Mouse (Mus musculus): ENCODE measurements at regions not wholly inside any gene's neighbourhood (a gene's known extent, or its start where the extent isn't known, plus 50 kb on each side); places are given as distances from the start of the nearest gene placed in this dataset.

- H3K27ac ChIP-seq (ENCODE audit: poor library complexity, severe bottlenecking) = no peak overlapping the region
- ATAC-seq (ENCODE audit: insufficient number of reproducible peaks, low FRiP score) = no peak
- no peaks in the 10 kb centered on the region for H3K9me3 ChIP-seq (replicated peaks)
- H3K36me3 ChIP-seq = no peaks in the 10 kb centered on the region
- WGBS = 67% methylated on average over 8 of the region's 8 CpGs
- no peaks in the 10 kb centered on the region for H3K4me1 ChIP-seq (replicated peaks)
- H3K27me3 ChIP-seq (replicated peaks) = no peaks in the 10 kb centered on the region
- no peak overlapping the region for H3K4me2 ChIP-seq
- no peak overlapping the region for H3K9ac ChIP-seq
- no peak overlapping the region for H3K4me3 ChIP-seq
Observed at GRCm38 (mm10) chr19:56077491-56077890, 209.4 kb upstream of the Habp2 start.

- H3K27ac ChIP-seq (ENCODE audit: poor library complexity, severe bottlenecking) = no peak overlapping the region
- ATAC-seq (ENCODE audit: insufficient number of reproducible peaks, low FRiP score) = no peak
Observed at GRCm38 (mm10) chr19:56086413-56087083, 200.4 kb upstream of the Habp2 start.

GRCm38 (mm10) chr19:56087127-56087526 lies 199.8 kb upstream of the Habp2 start:
- 78% methylated on average over 6 of the region's 6 CpGs for WGBS
- H3K27me3 ChIP-seq (replicated peaks) = no peaks in the 10 kb centered on the region
- peaks cover 14% of the 10 kb centered on the region for H3K9me3 ChIP-seq (replicated peaks)
- H3K9ac ChIP-seq = no peak overlapping the region
- H3K27ac ChIP-seq (ENCODE audit: poor library complexity, severe bottlenecking) = no peak overlapping the region
- no peak overlapping the region for H3K4me3 ChIP-seq
- no peaks in the 10 kb centered on the region for H3K36me3 ChIP-seq
- no peak overlapping the region for H3K4me2 ChIP-seq
- no peaks in the 10 kb centered on the region for H3K4me1 ChIP-seq (replicated peaks)
- ATAC-seq (ENCODE audit: insufficient number of reproducible peaks, low FRiP score) = no peak

More at GRCm38 (mm10) chr19:56086413-56087083, 200.4 kb upstream of the Habp2 start:
- no peak overlapping the region for H3K4me3 ChIP-seq
- H3K9me3 ChIP-seq (replicated peaks) = peaks cover 14% of the 10 kb centered on the region
- 87% methylated on average over 7 of the region's 7 CpGs for WGBS
- no peak overlapping the region for H3K9ac ChIP-seq
- no peaks in the 10 kb centered on the region for H3K27me3 ChIP-seq (replicated peaks)
- H3K4me2 ChIP-seq = no peak overlapping the region
- no peaks in the 10 kb centered on the region for H3K36me3 ChIP-seq
- H3K4me1 ChIP-seq (replicated peaks) = no peaks in the 10 kb centered on the region

GRCm38 (mm10) chr19:56089795-56090375 lies 197.1 kb upstream of the Habp2 start:
- Histone ChIP-seq H3K9ac (no peak overlapping the region), H3K36me3 (no peaks in the 10 kb centered on the region), H3K27me3 (replicated peaks) (no peaks in the 10 kb centered on the region), H3K4me1 (replicated peaks) (no peaks in the 10 kb centered on the region), H3K4me3 (no peak overlapping the region), H3K4me2 (no peak overlapping the region), H3K27ac (ENCODE audit: poor library complexity, severe bottlenecking) (no peak overlapping the region), H3K9me3 (replicated peaks) (no peaks in the 10 kb centered on the region)
- 85% methylated on average over 17 of the region's 17 CpGs for WGBS
- ATAC-seq (ENCODE audit: insufficient number of reproducible peaks, low FRiP score) = no peak

- Histone ChIP-seq H3K27ac (ENCODE audit: poor library complexity, severe bottlenecking) (no peak overlapping the region), H3K9ac (no peak overlapping the region), H3K9me3 (replicated peaks) (no peaks in the 10 kb centered on the region), H3K4me2 (no peak overlapping the region), H3K4me1 (replicated peaks) (no peaks in the 10 kb centered on the region), H3K36me3 (no peaks in the 10 kb centered on the region), H3K4me3 (no peak overlapping the region), H3K27me3 (replicated peaks) (no peaks in the 10 kb centered on the region)
- no peak for ATAC-seq (ENCODE audit: insufficient number of reproducible peaks, low FRiP score)
- WGBS = 84% methylated on average over 5 of the region's 5 CpGs
Observed at GRCm38 (mm10) chr19:56091581-56091980, 195.4 kb upstream of the Habp2 start.

GRCm38 (mm10) chr19:56095873-56096272 lies 191.1 kb upstream of the Habp2 start:
- Histone ChIP-seq H3K4me3 (no peak overlapping the region), H3K9ac (no peak overlapping the region), H3K27ac (ENCODE audit: poor library complexity, severe bottlenecking) (no peak overlapping the region), H3K27me3 (replicated peaks) (0 out of 2 replicates have a peak, but pooled peaks cover 6% of the 10 kb centered on the region), H3K9me3 (replicated peaks) (peaks cover 9% of the 10 kb centered on the region; the same call in 1 of the 2 replicates), H3K4me1 (replicated peaks) (no peaks in the 10 kb centered on the region), H3K4me2 (no peak overlapping the region), H3K36me3 (no peaks in the 10 kb centered on the region)
- WGBS = 70% methylated on average over 6 of the region's 6 CpGs
- no peak for ATAC-seq (ENCODE audit: insufficient number of reproducible peaks, low FRiP score)

- peaks cover 9% of the 10 kb centered on the region; the same call in 1 of the 2 replicates for H3K9me3 ChIP-seq (replicated peaks)
- WGBS = 82% methylated on average over 9 of the region's 9 CpGs
- H3K4me3 ChIP-seq = no peak overlapping the region
- H3K9ac ChIP-seq = no peak overlapping the region
- 0 out of 2 replicates have a peak, but pooled peaks cover 6% of the 10 kb centered on the region for H3K27me3 ChIP-seq (replicated peaks)
- H3K27ac ChIP-seq (ENCODE audit: poor library complexity, severe bottlenecking) = no peak overlapping the region
- no peaks in the 10 kb centered on the region for H3K4me1 ChIP-seq (replicated peaks)
- no peak for ATAC-seq (ENCODE audit: insufficient number of reproducible peaks, low FRiP score)
- no peak overlapping the region for H3K4me2 ChIP-seq
- no peaks in the 10 kb centered on the region for H3K36me3 ChIP-seq
Observed at GRCm38 (mm10) chr19:56099725-56100124, 187.2 kb upstream of the Habp2 start.

DNA sequence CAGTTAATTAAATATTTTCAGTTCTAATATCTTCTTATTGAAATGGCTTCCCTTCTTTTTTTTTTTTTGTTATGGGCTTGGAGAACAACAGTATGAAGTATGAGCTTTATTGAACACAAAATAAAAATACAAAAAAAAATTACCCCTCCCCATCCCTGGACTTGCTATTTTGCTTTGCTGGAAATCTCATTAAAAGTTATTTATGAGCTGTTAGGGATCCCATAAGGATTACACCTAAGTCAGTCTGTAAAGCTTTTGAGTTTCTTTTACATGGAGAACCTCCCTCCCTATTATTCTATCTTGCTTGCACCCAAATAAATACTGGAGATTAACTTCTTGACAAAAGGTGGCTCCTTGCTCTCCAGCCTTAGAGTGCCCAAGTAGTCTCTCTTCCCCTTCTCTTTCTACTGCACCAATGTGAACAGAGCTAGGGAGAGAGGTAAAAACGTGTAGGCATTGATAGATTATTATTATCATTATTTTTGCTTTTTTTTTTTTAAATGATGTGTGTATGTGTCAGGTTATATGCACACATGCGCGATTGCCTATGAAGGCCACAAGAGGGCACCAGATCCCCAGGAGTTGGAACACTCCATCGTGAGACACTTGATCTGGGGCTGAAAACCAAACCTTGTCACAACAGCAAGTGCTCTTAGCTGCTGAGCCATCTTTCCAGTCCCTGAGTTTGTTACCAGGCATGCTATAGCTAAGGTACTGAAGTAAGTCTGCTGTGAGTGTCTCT lies 186.6 kb upstream of the Habp2 start:
- Histone ChIP-seq H3K27me3 (replicated peaks) (0 out of 2 replicates have a peak, but pooled peaks cover 6% of the 10 kb centered on the region), H3K36me3 (no peaks in the 10 kb centered on the region), H3K9ac (no peak overlapping the region), H3K4me1 (replicated peaks) (no peaks in the 10 kb centered on the region), H3K9me3 (replicated peaks) (peaks cover 9% of the 10 kb centered on the region; the same call in 1 of the 2 replicates), H3K4me3 (no peak overlapping the region), H3K4me2 (no peak overlapping the region), H3K27ac (ENCODE audit: poor library complexity, severe bottlenecking) (no peak overlapping the region)
- ATAC-seq (ENCODE audit: insufficient number of reproducible peaks, low FRiP score) = no peak
- 67% methylated on average over 4 of the region's 4 CpGs for whole genome bisulfite sequencing

DNA sequence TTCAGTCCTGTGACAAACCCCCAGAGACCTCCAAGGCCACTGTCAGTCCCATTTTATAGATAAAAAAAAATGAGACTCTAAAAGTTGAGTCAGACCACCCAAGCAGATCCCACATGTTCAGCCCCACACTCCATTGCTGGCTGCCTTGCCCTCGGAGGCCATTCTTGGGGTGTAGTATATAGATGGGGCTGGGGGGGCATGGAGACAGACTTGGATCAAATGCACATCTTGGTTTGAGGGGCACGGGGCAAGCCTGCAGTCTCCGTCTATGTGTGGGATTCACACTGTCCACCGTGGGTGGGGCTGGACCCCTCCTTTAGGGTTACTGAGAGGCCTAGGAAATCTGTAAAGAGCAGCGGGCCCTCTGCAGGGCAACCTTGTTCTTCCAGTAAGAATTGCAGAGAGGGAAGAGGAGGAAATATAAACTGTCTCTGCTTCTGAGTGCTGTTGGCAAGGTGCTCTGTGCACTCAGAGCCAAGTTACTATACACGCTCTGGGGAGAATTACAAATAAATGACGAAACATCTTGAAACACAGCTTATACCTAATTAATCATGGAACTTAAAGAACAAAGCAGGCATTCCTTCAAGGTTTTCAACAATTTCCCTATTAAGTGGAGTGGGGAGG lies 184.4 kb upstream of the Habp2 start:
- peaks cover 9% of the 10 kb centered on the region; the same call in 1 of the 2 replicates for H3K9me3 ChIP-seq (replicated peaks)
- no peaks in the 10 kb centered on the region for H3K36me3 ChIP-seq
- no peaks in the 10 kb centered on the region for H3K4me1 ChIP-seq (replicated peaks)
- H3K27ac ChIP-seq (ENCODE audit: poor library complexity, severe bottlenecking) = no peak overlapping the region
- ATAC-seq (ENCODE audit: insufficient number of reproducible peaks, low FRiP score) = no peak
- H3K27me3 ChIP-seq (replicated peaks) = 0 out of 2 replicates have a peak, but pooled peaks cover 3% of the 10 kb centered on the region
- 83% methylated on average over 7 of the region's 7 CpGs for WGBS
- H3K9ac ChIP-seq = no peak overlapping the region
- no peak overlapping the region for H3K4me3 ChIP-seq
- H3K4me2 ChIP-seq = no peak overlapping the region

DNA sequence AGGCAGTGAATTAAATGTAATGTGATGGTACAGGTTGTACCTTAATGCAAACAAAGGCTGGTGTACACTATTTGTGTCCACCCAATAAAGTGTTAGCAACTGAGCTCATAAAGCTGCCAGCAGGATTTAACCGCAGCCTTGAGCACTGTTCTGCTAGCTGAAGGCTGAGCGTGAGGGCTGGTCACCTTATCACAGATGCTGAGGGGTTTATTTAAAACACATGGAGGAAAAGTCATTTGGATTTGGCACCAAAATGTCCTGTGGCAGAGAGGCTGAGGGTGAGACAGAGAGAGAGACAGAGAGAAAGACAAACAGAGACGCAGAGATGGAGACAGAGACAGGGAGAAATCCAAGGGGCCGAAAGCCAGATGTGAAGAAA lies 181.9 kb upstream of the Habp2 start:
- H3K27ac ChIP-seq (ENCODE audit: poor library complexity, severe bottlenecking) = no peak overlapping the region
- ATAC-seq (ENCODE audit: insufficient number of reproducible peaks, low FRiP score) = no peak
- no peak overlapping the region for H3K4me3 ChIP-seq
- no peaks in the 10 kb centered on the region for H3K36me3 ChIP-seq
- WGBS = 57% methylated on average over 4 of the region's 4 CpGs
- H3K9me3 ChIP-seq (replicated peaks) = peaks cover 9% of the 10 kb centered on the region; the same call in 1 of the 2 replicates
- H3K4me1 ChIP-seq (replicated peaks) = no peaks in the 10 kb centered on the region
- H3K4me2 ChIP-seq = no peak overlapping the region
- no peak overlapping the region for H3K9ac ChIP-seq
- no peaks in the 10 kb centered on the region for H3K27me3 ChIP-seq (replicated peaks)

Measured in heart, embryonic 12.5 days (tissue).